In genomic region chr1:39942935-39943334, GRCm38 (mm10) we compare ENCODE assay signal across 9 mouse cellular contexts. TPM values are rescaled to one million over a fixed set of nuclear protein-coding genes. Genes with fewer than 3 reads are reported as not detected.
DNase-seq lines count a peak whose midpoint lies in the region; ATAC-seq and TF ChIP-seq lines count a peak whose summit lies in the region.
"Had no signal": no experiment of that assay in that cellular context is flagged by ENCODE, and none has a peak within 500 bp of the region (broad histone marks: within the 10 kb centered on the region; RNA-seq: fewer than 3 reads in every experiment).

No protein-coding gene starts in this region.

- peak overlapping the region; percentile 38; the same call in 1 of the 2 replicates for H3K9ac ChIP-seq in neural tube, embryonic 13.5 days
- H3K9ac ChIP-seq: liver, embryonic 15.5 days had no signal

- 30% methylated on average over 8 of the region's 8 CpGs for WGBS in heart, embryonic 10.5 days
- 6% methylated on average over 8 of the region's 8 CpGs for WGBS in neural tube, embryonic 13.5 days

- no peaks in the 10 kb centered on the region for H3K27me3 ChIP-seq in heart, embryonic 10.5 days (ENCODE audit: insufficient read depth, poor library complexity, severe bottlenecking)
- H3K27me3 ChIP-seq in neural tube, embryonic 13.5 days, result no peaks in the 10 kb centered on the region
- H3K27me3 ChIP-seq: liver, embryonic 15.5 days had no signal

- no peaks in the 10 kb centered on the region for H3K9me3 ChIP-seq in heart, embryonic 10.5 days
- H3K9me3 ChIP-seq in neural tube, embryonic 13.5 days, result no peaks in the 10 kb centered on the region
- H3K9me3 ChIP-seq: liver, embryonic 15.5 days had no signal

- peak; percentile 45; the same call in 1 of the 2 replicates for TF ChIP-seq POLR2A in cortical plate, adult 2 months (IDR thresholded peaks at IDR 0.05; ENCODE audit: extremely low read depth, insufficient read depth, low read length)

- H3K36me3 ChIP-seq in heart, embryonic 10.5 days, result no peaks in the 10 kb centered on the region
- H3K36me3 ChIP-seq in neural tube, embryonic 13.5 days, result no peaks in the 10 kb centered on the region
- H3K36me3 ChIP-seq: liver, embryonic 15.5 days had no signal

- H3K4me3 ChIP-seq in heart, embryonic 10.5 days, result peak overlapping the region; percentile 16
- H3K4me3 ChIP-seq in cortical plate, adult 2 months (ENCODE audit: insufficient read depth, low read length), result no peak overlapping the region
- H3K4me3 ChIP-seq in layer of hippocampus, adult 2 months, result peak overlapping the region; percentile 15
- H3K4me3 ChIP-seq in neural tube, embryonic 13.5 days, result 0 out of 2 replicates have a peak overlapping the region, but pooled peaks have one; percentile 0
- H3K4me3 ChIP-seq: liver, embryonic 15.5 days had no signal

- peak overlapping the region; percentile 59; the same call in 1 of the 2 replicates for H3K27ac ChIP-seq in heart, embryonic 10.5 days
- peak overlapping the region; percentile 91 for H3K27ac ChIP-seq in cortical plate, adult 2 months (ENCODE audit: insufficient read depth, low read length)
- peak overlapping the region; percentile 95 for H3K27ac ChIP-seq in layer of hippocampus, adult 2 months
- peak overlapping the region; percentile 81 for H3K27ac ChIP-seq in neural tube, embryonic 13.5 days (replicated peaks)
- H3K27ac ChIP-seq: liver, embryonic 15.5 days had no signal

- peak overlapping the region; percentile 29 for H3K4me2 ChIP-seq in neural tube, embryonic 13.5 days
- H3K4me2 ChIP-seq: liver, embryonic 15.5 days had no signal

- no peak for DNase-seq in heart, embryonic 10.5 days (ENCODE audit: low spot score)
- DNase-seq in heart, adult 9 months (ENCODE audit: low spot score in 2 of 2), result no peak
- DNase-seq in layer of hippocampus, adult 2 months (ENCODE audit: low spot score in 2 of 2), result peak; percentile 74 to 85
- DNase-seq in ovary, postnatal 36 days (ENCODE audit: low spot score), result no peak
- DNase-seq in gastrocnemius, postnatal 10 days, result no peak
- DNase-seq in gastrocnemius, adult 8-10 months (ENCODE audit: low spot score in 2 of 2), result no peak

- peaks cover 89% of the 10 kb centered on the region for H3K4me1 ChIP-seq in heart, embryonic 10.5 days
- H3K4me1 ChIP-seq in cortical plate, adult 2 months (ENCODE audit: control insufficient read depth, insufficient read depth, low read length), result peaks cover 42% of the 10 kb centered on the region
- peaks cover 99% of the 10 kb centered on the region for H3K4me1 ChIP-seq in neural tube, embryonic 13.5 days (replicated peaks)

- TF ChIP-seq CTCF in cortical plate, adult 2 months (IDR thresholded peaks at IDR 0.05; ENCODE audit: extremely low read depth, insufficient read depth, low read length), result no peak
- TF ChIP-seq CTCF in layer of hippocampus, adult 2 months (conservative IDR thresholded peaks at IDR 0.05), result peak; percentile 51

- ATAC-seq in neural tube, embryonic 13.5 days (ENCODE audit: low read depth), result peak; percentile 41; the same call in 1 of the 2 replicates

RNA-seq across cellular contexts. Expression of gene Map4k4, which starts 42.2 kb away (rescaled TPM):
- polyA plus RNA-seq in heart, embryonic 10.5 days (2016; fragmentation: Nextera tagmentation; extraction: Ambion mirVana), result 19.0 and 24.7 TPM in 2 replicates
- 111 and 112 TPM in 2 replicates for polyA plus RNA-seq in cortical plate, adult 2 months (2012; rRNA removed)
- total RNA-seq in layer of hippocampus, adult 2 months (2021), result 100 to 1,000 TPM; 134 to 145 TPM
- 49.0 and 56.3 TPM in 2 replicates for polyA plus RNA-seq in neural tube, embryonic 13.5 days (2015; fragmentation: Nextera tagmentation; extraction: Ambion mirVana)
- 100 to 1,000 TPM in 1 of 2 experiments, 10 to 100 TPM in 1; 87.8 to 121 TPM for total RNA-seq in gastrocnemius, postnatal 10 days (2021)
- 10 to 100 TPM; 10.5 to 18.2 (median 16.4) TPM for total RNA-seq in gastrocnemius, adult 8-10 months (2022)

Comparison
In these comparisons a context has a peak if more than half of its experiments do, and no peak if none do; other contexts are left out.
1. RNA of gene Map4k4, which starts 42.2 kb away (total RNA-seq): 134 to 145 TPM in layer of hippocampus, adult 2 months and 87.8 to 121 TPM in gastrocnemius, postnatal 10 days; 10.5 to 18.2 TPM in gastrocnemius, adult 8-10 months; every median in the first group is over 4 times any median in the second.
2. DNase-seq: peak in layer of hippocampus, adult 2 months (2 of 2); none in heart, embryonic 10.5 days (single experiment), heart, adult 9 months (0 of 2), ovary, postnatal 36 days (single experiment), gastrocnemius, postnatal 10 days (single experiment) and gastrocnemius, adult 8-10 months (0 of 2).
3. Peak in every context shown above with its lines, with median percentiles within 50 percentile points of each other: H3K27ac ChIP-seq.